Mouse (Mus musculus) thymus, postnatal 14 days (tissue): Measurements from ENCODE around the gene Lsamp.
"Not testable (repeated sequence)": the region's sequence is repeated elsewhere in the genome, so short reads cannot be mapped to it uniquely, and the experiment has no call there.

Experiments
- DNase-seq: peaks from one replicate; pipeline ENCODE4 v3.0.0; 2021

Gene Lsamp

DNA sequence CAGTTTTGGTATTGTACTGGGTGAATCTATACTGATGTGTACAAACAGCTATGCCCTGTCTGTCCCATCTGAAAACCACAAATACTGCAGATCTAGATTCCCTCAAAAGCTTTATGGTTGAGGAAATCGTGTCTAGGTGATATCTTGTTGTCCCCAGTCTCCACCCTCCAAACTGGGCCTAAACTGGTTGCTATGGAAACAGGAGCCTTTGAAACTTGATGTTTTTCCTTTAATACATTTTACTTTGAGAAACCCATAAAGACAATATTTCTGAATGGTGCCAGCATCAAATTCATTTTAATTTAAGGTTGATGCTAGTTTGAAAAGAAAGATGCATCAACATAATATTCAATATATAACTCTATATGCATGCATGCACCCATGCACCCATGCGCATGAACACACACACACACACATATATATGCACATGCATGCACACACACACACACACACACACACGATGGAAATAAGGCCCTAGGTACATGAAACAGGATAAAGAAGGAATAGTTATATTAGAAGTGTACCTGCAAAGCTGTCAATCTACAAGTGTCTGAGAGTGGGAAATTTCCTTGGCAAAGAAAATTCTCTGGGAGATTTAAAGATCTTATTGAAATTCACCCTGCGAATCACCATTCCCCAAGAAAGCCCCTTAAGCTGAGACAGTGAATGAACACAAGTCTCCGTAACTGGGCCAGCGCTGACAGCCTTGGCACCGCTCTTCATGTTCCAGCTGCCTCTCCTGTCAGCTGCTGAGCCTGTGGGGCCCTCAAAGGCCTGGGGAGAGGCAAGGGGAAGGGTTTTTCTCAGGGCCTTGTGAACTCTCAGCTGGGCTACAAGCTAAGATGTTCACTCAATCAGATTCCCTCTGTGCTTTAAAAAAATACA, 525.2 kb downstream of the Lsamp start:
- no peak for DNase-seq

DNA sequence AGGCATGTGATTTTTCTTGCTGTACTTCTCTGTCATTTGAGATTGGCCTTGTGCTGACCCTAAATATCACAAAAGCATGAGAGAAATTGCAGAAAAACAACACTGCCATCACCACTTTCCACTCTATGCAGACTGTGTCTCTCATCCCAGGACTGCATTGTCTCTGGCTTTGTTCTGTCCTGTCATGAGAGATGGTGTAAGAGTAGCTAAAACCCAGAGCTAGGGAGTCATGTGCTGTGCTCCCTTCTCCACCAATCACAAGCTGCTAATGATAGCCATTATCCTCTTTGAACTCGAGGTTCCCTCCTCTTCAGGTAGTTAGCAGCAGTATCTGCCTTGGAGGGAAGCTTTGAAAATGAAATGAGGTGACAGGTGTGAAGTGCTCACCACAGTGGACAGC, 552.6 kb downstream of the Lsamp start:
- no peak for DNase-seq

DNA sequence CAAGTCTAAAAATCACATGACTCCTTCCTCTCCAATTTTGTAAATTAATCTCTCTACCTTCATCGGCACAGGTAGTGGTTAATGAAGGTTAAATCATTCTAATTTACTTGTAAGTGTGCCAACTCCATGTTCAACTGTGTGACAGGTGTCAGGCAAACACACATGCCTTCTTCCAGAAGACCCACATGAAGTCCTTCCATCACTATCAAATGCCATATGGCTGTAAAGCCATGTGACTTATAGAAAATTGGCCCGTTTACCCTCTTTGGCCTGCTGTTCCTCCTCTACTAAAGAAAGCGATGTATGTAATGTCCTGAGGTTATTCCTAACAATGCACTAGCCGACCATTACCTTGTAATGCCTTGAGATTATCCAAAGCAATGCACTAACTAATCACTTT, 565.5 kb downstream of the Lsamp start:
- no peak for DNase-seq

DNA sequence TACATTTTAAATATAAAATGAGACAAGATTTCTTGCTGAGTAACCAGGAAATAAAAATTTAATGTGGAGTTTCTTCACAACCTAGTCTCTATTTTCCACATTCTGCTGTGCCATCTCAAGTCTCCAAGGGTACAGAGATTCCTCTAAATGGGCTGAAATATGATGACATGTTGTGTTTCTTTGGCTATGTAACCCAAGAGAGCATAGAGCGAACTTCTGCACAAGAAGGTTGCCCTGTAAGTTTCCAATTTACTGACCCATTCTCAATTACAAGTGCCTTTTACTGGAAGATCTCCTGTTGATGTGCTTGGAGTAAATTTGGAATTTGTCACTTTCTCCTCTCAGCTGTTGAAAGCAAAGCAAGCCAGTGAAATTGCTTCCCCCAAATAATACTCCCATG, 571.4 kb downstream of the Lsamp start:
- no peak for DNase-seq

DNA sequence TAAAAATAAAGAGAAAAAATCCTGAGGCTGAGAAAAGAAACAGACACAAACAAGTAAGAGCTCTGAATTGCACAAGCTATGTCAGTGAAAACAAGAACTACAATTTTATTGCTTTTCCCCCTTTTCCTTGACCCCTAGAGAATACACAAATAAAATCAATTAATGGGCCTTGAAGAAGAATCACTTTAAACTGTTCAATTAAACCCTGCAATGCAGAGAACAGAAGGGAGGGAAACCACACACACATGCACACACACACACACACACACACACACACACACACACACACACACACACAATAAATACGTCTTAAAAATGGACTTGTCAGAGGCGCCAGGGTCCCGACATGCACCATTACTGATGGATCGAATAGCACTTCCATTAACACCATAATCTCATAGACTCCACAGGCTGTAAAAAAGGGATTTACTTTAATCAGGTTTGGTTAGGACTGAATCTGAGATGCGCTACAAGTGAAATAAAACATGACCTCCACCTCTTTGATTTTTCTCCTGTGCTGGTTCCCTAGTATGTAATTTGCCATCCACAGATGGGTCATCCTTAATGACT, 573.6 kb downstream of the Lsamp start:
- DNase-seq = no peak

DNA sequence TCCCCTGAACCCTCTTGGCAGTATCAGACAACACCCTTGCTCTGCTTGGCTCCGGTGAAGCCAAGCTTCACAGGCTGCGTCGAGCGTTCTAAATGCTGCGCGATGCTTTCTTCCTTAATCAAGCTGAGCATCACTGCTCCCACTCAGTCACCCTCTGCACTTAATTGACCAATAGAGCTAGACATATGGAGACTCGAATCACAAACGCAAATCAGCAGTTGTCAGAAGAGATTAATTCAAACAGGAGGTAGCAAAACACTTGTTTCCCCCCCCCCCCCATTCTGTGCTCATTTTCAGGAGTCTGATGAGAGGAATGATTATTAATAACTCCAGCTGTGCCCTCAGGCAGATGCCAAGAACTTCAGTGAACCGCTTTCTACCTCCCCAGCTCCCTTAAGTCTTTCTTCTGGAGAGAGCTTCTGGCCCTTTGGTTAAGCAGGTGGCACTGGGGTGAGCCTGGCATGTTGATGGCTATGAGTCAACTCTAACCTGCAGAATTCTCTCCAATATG, 583.3 kb downstream of the Lsamp start:
- no peak for DNase-seq

DNA sequence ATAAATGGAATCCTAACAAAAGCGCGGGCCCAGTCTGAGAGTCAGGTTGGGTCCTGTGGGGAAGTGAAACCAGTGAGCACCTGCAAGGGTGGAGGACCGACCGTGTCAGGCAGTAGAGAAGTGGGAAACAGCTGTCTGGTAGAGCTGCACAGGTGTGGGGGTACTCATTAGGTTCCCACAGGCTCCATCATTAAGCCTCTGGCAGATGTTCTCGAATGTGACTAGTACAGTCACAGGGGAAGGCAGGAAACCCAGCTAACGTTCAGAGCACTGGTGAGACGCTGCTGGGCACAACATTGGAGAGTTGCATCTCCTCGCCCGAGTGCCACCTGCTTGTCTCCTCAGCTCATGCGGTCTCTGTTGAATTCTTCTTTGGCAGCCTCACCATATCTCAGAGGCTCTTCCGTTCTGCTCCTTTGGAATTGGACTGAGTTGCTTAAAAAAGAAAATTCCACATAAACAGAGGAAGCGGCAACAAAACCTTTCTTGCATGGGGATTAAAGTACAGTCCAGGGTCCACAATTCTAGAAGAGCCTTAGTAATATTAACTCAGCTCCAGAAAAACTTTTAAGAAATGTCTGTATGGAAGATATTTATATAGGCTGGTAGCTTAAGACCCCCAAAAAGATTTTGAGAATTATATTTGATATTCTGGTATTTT, 588.1 kb downstream of the Lsamp start:
- DNase-seq = no peak

DNA sequence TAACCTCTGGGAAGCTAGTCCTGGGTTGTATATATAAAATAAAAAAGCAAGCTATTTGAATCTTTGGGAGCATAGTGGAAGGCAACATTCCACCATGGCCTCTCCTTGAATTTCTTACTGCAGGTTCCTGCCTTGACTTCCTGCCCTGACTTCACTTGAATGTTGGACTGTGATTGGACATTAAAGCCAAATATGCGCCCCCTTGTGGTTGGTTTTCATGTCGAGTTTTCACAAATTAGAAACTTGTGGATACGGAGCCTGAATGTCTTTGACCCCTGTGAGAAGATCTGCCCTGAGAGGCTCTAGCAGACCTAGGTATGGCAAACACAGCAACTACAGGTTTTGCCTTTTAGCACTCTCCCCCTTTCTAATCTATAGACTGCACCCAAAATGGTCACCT, 597.9 kb downstream of the Lsamp start:
- DNase-seq = no peak

DNA sequence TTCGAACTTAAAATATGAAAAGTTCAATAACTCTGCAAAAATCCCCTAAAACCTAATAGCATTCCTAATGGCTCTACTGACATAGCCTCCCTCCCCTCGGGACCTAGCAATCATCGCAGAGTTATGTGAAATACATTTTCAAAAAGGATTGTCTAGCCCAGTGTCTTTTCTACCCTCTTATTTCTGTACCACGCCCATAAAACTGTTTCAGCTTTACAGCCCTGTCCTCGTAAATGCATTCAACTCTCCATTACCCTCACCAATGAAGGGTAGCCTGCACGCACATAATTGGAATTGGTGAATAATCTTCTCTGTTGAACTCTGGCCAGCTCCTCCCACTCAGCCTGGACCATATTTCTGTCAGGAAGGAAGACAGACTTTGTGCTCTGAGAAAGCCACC, 609.0 kb downstream of the Lsamp start:
- DNase-seq = no peak

DNA sequence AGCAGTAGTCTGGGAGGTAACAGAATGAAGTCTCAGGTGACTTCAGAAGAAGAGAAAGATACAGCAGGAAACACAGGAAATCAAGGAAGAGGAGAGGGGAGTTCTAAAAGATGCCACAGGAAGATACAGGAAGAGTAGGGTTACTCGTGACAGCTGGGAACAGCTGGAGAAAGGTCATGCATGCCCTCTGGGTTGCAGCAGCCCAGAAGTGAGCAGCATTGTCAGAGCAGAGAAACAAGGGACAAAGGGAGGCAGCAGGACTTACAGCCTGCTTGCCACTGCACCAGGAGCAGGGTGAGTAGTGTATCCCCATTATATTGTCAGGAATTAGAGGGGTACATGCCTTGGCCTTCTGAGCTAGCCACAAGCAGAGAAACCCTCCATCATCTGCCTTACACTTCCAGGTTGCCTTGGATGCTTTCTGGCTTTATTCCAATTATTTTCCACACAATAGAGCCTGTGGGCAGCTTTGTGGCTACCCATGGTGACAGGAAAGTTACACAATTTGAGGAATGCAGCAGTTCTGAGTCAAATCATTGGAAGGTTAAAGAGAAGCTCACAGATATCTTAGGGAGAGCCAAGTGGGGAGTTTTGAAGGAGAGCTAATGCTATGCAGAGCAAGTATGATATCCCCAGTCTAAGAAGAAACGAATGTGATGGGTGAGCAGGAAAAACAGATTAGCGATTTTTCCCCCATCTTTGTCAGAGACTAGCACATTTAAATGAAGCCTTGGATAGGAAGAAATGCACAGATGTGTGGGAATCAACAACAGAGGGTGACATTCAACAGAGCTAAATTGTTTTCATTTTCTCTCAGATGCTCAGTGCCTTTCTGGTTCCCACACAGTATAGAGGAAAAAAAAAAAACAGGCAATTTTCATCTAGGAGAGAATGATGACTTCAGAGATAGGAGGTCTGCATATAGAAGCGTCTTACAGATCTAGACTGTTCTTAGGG, 617.5 kb downstream of the Lsamp start:
- no peak for DNase-seq

DNA sequence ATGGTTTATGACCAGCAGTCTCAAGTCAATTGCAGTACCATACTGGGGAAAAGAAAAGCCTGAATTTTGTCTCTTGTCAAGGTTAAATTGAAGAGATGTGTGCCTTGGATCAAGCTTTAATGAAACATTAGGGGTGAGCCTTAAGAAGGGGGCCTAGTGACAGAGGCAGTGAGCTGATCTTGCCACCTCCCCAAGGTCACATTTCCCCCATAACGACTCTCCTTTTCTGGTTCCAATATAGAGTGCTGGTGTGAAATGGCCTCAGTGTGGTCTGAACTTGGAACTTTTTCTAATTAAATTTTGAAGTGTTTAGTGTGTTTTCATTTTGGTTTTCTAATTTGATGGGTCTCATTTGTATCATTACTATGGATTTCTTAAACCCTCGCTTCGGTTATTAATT, 623.3 kb downstream of the Lsamp start:
- no peak for DNase-seq

DNA sequence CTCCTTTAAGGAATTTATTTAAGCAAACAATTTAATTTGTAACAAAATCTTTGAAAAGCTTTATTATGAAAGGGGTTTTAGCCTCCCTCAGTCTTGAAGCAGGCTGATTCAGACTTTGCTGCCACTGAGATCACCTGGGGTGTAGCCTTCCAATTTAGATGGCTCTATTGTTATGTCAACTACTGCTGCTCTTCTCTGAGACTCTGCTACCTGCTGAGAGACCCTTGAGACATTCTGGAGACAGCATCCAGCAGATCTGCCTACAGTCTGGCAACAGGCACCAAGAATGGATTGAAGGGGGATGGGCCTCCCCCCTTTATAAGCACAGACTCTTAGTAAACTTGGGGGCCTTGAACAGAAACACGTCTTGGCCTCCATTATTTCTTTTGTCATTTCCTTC, 632.5 kb downstream of the Lsamp start:
- DNase-seq = not testable (repeated sequence)

DNA sequence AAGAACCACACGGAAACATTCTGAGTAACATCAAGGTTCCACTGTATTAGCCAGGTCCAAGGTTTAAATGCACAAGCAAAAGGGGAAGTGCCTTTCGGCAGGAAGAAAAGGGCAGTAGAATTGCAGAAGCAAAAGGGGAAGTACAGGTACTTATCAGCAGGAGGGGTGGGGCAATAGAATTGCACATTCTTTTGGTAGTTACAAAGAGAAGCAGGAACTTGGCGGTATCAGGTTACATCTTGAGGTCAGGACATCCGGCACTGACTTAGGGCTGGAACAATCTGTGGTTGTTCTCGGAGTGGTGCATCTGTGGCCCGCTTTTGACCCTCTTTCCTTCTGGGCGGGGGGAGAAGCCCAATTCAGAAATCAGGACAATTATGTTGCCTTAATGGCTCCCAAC, 636.9 kb downstream of the Lsamp start:
- not testable (repeated sequence) for DNase-seq

DNA sequence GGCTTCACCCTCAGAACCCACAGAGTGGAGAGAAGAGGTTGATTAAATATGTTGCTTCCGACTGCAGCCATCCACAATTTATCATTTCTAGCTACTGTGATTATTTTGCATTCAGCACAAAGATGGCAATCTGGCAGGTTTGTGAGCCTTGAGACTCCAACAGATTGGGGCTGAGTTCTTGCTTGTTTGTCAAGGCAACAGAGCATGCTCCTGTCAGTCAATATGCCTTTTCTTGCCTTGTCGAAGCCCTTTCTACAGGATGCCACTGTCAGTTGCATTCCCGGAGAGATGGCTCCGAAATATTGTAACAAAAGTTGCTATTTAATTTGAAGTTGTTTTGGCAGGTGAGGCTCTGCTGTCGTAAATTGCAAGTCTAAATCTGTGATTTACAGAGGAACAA, 643.0 kb downstream of the Lsamp start:
- no peak for DNase-seq

DNA sequence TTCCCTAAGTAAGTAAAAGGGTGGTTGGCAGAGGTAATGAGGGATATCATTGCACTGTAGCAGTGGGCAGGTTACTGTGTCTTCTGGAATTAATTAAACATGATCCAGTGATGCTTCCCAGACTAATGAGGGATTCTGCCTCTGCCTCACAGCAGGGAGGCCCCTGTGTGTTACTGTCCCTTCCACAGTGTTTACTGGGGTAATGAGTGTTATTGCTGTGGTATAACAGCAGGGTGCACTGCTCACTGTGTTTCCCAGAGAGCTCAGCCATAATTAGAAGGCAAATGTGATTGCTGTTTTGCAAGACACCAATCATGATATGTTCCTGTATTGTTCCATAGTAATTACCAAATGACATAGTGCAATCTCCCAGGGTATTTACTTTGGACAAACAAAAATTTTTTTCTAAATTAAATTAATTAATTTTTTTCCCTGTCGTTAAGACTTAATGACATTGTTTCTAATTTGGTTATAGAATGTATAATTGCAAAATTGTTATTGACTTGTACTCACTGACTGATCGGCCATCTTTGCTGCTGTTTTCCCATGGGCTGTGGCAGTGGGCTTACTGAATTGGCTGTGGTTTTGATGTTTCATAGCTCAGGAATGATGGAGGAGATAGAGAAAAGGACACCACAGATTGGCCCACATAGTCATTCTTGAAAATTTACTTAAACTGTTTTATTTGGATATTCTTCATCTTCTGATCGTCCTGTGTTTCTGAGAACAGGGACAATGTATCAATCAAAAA, 655.6 kb downstream of the Lsamp start:
- DNase-seq = no peak

DNA sequence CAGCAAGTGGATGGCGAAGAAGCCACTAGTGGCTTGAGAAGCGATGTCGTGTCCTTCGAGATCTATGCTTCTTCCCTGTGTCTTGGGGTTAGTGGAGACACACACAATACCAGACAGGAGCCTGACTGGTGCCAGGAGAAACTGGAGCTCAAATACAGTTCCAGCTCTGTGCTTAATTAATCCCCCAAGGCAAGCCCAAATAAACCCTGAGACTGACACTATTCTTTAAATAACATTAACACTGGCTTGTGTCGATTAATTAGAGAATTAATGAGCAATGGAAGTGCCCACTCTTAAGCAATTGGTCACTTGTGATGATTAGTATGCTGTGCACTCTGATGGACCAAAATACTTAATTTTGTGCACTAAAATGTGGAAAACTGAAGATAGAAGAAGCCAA, 668.6 kb downstream of the Lsamp start:
- no peak for DNase-seq

DNA sequence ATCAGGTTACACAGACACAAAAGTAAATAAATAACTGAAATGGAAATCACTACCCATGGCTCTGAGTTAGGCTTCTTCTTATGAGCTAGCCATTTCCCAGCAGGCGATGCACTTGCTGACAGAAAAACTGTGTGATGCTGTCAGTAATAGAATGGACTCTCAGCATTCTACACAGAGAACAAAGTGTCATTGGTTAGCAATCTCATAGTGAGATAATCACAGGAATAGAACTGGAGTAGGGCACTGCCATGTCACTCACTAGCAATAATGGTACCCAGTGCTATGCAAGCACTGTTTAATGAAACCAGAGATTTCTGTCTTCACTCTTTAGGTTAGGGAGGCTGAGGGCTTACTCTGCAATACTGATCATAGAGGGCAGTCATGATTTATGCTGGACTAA, 669.3 kb downstream of the Lsamp start:
- no peak for DNase-seq

DNA sequence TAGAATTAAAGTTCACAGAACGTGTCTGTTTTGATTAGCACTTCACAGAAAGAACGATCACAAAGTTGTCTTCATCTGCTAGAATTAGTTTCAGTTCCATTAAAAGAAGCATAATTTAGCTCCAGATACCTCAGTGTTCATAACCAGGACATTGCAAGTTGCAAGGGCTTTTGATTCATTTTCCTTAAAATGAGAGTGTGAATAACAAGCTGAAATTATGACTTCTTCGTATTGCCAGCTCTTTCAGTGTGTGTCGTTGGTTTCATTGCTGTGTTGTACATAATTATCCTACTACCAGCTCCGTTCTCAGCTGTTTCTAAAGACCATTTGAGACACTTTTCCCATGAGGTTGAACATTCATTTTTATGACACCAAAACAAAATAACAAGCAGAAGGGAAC, 672.2 kb downstream of the Lsamp start:
- DNase-seq = no peak

DNA sequence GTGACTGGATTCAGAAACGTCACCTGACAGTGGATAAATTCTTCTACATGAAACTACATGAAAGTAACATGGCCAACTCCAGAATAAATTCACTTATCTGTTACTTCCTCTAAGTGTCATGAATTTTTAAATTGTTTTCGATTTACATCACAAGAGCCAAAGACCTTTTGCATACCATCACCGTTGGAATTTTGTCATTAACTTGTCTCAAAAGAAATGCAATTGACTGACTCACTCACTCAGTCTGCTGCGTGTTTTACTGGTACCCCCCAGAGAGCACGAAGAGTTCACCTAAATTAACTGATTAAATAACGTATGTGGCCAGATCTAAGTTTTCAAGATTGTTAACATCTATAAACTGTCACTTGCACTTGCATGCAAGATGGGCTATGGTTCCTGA, 672.7 kb downstream of the Lsamp start:
- DNase-seq = no peak

DNA sequence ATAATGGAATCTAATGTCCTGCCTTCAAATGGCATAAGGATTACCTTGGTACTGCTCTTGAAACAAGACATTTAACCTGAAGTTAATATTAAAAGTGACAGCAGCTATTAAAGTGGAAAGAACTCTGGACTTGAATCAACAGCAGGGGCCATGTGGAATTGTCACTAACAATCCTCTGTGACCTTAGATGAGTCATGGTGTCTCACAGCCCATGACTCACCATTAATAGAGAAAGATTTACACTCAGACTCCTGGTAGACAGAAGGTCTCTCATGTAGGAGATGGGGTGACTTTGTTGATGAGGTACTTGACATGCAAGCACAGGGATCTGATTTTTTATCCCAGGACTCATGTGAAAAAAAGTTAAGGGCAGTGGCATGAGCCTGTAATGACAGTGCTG, 701.4 kb downstream of the Lsamp start:
- DNase-seq = no peak

DNA sequence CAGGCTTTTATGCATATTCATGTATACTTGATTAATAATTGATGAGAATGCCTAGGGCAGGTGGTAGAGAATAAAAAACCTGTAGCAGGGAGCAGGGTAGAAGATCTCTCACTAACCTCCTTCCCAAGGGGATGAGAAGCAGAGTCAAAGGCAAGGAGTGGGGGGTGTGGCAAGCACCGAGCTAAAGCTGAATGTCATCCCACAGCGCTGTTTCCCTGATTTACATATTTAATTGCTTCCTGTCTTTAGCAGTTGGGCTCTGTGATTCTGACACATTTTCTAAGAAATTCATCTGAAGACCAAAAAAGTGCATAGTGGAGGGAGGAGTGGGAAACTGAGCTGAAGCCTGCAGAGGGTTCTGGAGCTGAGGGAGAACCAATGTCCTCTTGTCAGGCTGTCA, 708.1 kb downstream of the Lsamp start:
- DNase-seq = no peak

DNA sequence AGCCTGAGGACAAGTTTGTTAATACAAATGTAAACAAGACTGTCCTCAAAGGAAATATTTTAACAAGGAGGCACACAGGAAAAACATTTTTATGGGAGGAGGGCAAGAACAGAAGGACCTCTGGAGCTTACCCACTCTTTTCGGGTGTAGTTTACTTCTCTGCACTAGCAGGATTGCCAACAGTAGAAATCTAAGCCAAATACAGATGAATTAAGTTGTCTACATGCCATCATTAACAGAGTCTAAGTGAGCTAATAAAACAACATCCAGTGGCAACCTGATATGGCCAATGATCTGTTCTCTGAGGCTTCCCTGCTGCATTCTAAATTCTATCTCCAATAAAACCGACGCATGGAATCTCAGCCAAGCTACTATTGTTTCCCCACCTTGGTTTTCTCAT, 713.1 kb downstream of the Lsamp start:
- DNase-seq = no peak
